Mouse (Mus musculus) heart, embryonic 12.5 days (tissue): Measurements from ENCODE around the gene Tmem123. TPM values are rescaled to one million over a fixed set of nuclear protein-coding genes. Genes with fewer than 3 reads are reported as not detected.
A peak's percentile ranks its signal among the peaks of the same experiment; 100 is the strongest.

ENCODE experiments used
- ATAC-seq: fragments of 200-750 bp; cut with Nextera tagmentation; 2 replicates; pipeline ENCODE4 v1.8.0; 2017; ENCODE audit warnings: moderate TSS enrichment, moderate library complexity; ENCODE audit not compliant: insufficient number of reproducible peaks, low FRiP score
- H3K27ac ChIP-seq: fragments of 300-500 bp; sonication (generic); 2 replicates; pipeline ENCODE4 v1.5.1; 2016; ENCODE audit warnings: mild to moderate bottlenecking, moderate library complexity; ENCODE audit not compliant: poor library complexity, severe bottlenecking
- H3K27me3 ChIP-seq: fragments of 300-500 bp; sonication (generic); replicated peaks from 2 replicates; pipeline ENCODE4 v1.6.1; 2016; ENCODE audit warnings: mild to moderate bottlenecking, moderate library complexity
- H3K36me3 ChIP-seq: fragments of 300-500 bp; sonication (generic); 2 replicates; pipeline ENCODE4 v1.6.1; 2016; ENCODE audit warnings: mild to moderate bottlenecking, moderate library complexity
- H3K4me1 ChIP-seq: fragments of 300-500 bp; sonication (generic); replicated peaks from 2 replicates; pipeline ENCODE4 v1.6.1; 2016; ENCODE audit warnings: mild to moderate bottlenecking
- H3K4me2 ChIP-seq: fragments of 300-500 bp; sonication (generic); 2 replicates; pipeline ENCODE4 v1.6.1; 2016; ENCODE audit warnings: mild to moderate bottlenecking, moderate library complexity
- H3K4me3 ChIP-seq: fragments of 300-500 bp; sonication (generic); 2 replicates; pipeline ENCODE4 v1.5.1; 2016; ENCODE audit warnings: mild to moderate bottlenecking
- H3K9ac ChIP-seq: fragments of 300-500 bp; sonication (generic); 2 replicates; pipeline ENCODE4 v1.6.1; 2016; ENCODE audit warnings: mild to moderate bottlenecking, moderate library complexity
- H3K9me3 ChIP-seq: fragments of 300-500 bp; sonication (generic); replicated peaks from 2 replicates; pipeline ENCODE4 v1.6.1; 2016; ENCODE audit warnings: mild to moderate bottlenecking, moderate library complexity
- WGBS: fragments of 180-500 bp; shearing (Covaris S2); methylation state at CpG from one replicate; pipeline ENCODE4 v1.1.7; 2016; 5-methylcytosine and 5-hydroxymethylcytosine counted together
- polyA plus RNA-seq: library from polyadenylated mRNA; unstranded; fragments of >200 nt; fragmentation: Nextera tagmentation; extraction: Ambion mirVana; gene quantifications from 2 replicates; pipeline ENCODE4 v1.2.1, GENCODE M21; 2016

Gene Tmem123
- polyA plus RNA-seq, 1 experiment from 2014 or later = 119 TPM

DNA sequence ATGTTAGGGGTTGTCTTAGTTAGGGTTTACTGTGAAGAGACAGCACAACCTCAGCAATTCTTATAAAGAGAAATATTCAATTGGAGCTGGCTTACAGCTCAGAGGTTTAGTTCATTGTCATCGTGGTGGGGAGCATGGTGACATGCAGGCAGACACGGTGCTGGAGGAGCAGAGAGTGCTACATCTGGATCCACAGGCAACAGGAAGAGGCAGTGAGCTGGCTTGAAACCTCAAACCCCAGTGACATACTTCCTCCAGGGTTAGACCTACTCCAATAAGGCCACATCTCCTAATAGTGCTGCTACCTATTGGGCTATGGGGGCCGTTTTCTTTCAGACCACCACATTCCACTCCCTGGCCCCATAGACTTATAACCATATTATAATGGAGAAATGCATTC, 12.1 kb downstream of the Tmem123 start:
- H3K27ac ChIP-seq = no peak overlapping the region
- peaks cover 55% of the 10 kb centered on the region for H3K36me3 ChIP-seq
- ATAC-seq = no peak
- no peaks in the 10 kb centered on the region for H3K27me3 ChIP-seq
- H3K9ac ChIP-seq = no peak overlapping the region
- H3K4me1 ChIP-seq = peaks cover 16% of the 10 kb centered on the region
- H3K4me2 ChIP-seq = no peak overlapping the region
- 81% methylated on average over 3 of the region's 3 CpGs for WGBS
- H3K9me3 ChIP-seq = no peaks in the 10 kb centered on the region
- H3K4me3 ChIP-seq = no peak overlapping the region

DNA sequence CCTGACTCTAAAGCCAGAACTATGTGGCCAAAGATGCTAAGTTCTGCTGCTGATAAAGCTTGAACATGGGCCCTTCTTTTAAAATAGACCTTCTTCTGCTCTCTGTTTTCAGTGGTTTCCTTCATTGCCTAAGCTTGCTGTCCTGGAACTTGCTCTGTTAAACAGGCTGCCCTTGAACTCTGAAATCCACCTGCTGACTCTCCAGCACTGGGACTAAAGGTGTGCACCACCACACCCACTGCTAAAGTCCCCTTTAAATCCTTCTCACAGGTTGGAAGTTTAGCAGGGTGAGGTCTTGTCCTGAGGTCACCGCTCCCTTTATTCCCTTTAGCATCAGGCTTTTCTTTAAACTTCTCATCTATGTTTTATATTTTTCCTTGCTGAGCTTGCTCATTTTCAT, 13.1 kb downstream of the Tmem123 start:
- no peak for ATAC-seq

GRCm38 (mm10) chr9:7777652-7778051, 13.8 kb downstream of the Tmem123 start:
- Histone ChIP-seq H3K4me1 (peaks cover 8% of the 10 kb centered on the region; the same call in 1 of the 2 replicates), H3K27ac (no peak overlapping the region), H3K4me3 (no peak overlapping the region), H3K9ac (no peak overlapping the region), H3K4me2 (no peak overlapping the region), H3K9me3 (no peaks in the 10 kb centered on the region), H3K27me3 (no peaks in the 10 kb centered on the region), H3K36me3 (peaks cover 58% of the 10 kb centered on the region)
- WGBS = 51% methylated on average over 1 of the region's 1 CpGs
- no peak for ATAC-seq

More for the DNA sequence above, 13.1 kb downstream of the Tmem123 start:
- no peak overlapping the region for H3K4me3 ChIP-seq
- H3K9me3 ChIP-seq = no peaks in the 10 kb centered on the region
- 95% methylated on average over 1 of the region's 1 CpGs for WGBS
- peaks cover 15% of the 10 kb centered on the region for H3K4me1 ChIP-seq
- H3K9ac ChIP-seq = no peak overlapping the region
- no peak overlapping the region for H3K4me2 ChIP-seq
- H3K36me3 ChIP-seq = peaks cover 58% of the 10 kb centered on the region
- H3K27ac ChIP-seq = no peak overlapping the region
- no peaks in the 10 kb centered on the region for H3K27me3 ChIP-seq

DNA sequence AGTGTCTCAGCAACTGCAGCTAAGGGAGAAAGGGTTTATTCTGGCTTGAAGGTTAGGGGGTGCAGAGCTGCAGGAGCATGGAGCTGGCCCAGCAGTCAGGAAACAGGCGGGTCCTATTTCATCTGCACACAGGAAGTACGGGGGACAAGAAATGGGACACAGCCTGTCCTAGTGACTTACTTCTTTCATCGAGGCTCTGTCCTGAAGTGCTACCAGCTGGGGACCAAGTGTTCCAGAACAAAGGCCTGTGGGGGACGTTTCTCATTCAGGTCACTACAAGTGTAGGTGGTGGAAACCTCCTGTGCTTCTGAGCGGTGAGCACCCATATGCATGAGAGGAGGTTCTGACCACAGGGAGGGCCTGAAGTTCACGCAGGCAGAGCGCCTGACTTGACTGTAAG, 14.9 kb downstream of the Tmem123 start:
- peaks cover 54% of the 10 kb centered on the region for H3K36me3 ChIP-seq
- no peaks in the 10 kb centered on the region for H3K9me3 ChIP-seq
- no peak overlapping the region for H3K4me2 ChIP-seq
- no peak overlapping the region for H3K27ac ChIP-seq
- H3K4me3 ChIP-seq = no peak overlapping the region
- H3K27me3 ChIP-seq = no peaks in the 10 kb centered on the region
- no peak for ATAC-seq
- WGBS = 83% methylated on average over 7 of the region's 7 CpGs
- no peak overlapping the region for H3K9ac ChIP-seq
- peaks cover 7% of the 10 kb centered on the region; the same call in 1 of the 2 replicates for H3K4me1 ChIP-seq

GRCm38 (mm10) chr9:7779786-7780185, 15.9 kb downstream of the Tmem123 start:
- Histone ChIP-seq H3K4me3 (no peak overlapping the region), H3K9ac (no peak overlapping the region), H3K4me2 (no peak overlapping the region), H3K36me3 (peaks cover 49% of the 10 kb centered on the region), H3K27ac (no peak overlapping the region), H3K27me3 (no peaks in the 10 kb centered on the region), H3K9me3 (no peaks in the 10 kb centered on the region), H3K4me1 (0 out of 2 replicates have a peak, but pooled peaks cover 8% of the 10 kb centered on the region)
- ATAC-seq = no peak
- WGBS = 81% methylated on average over 4 of the region's 4 CpGs

DNA sequence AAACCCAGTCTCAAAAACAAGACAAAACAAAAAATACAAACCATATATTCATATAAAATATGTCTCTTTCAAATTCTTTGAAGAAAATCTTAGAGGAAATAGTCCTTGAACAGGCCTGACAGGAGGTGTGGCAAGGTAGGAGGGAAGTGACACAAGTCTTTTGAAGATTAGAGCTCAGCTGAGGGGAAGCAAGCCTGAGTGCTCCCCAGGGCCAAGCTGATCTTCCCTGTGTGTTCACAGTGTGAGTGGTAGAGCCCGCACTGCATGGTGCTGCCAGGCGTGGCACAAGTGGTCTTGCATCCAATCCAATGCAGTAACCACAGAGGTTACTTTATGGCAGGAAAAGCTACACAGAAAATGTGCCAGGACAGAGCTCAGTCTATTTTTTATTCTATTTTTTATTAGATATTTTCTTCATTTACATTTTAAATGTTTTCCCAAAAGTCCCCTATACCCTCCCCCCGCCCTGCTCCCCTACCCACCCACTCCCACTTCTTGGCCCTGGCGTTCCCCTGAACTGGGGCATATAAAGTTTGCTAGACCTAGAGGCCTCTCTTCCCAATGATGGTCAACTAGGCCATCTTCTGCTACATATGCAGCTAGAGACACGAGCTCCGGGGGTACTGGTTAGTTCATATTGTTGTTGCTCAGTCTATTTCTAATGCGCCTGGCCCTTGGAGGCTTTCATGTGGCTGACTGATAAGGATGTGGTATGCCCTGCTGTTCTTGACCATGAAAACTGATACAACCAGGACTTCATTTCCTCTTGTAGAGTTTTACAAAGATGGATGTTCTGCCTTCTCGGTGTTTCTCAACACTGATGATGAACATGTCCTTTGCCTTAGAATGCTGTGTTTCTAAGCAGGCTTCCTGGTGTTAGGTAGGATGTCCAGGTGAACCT, 16.7 kb downstream of the Tmem123 start:
- H3K4me1 ChIP-seq = 0 out of 2 replicates have a peak, but pooled peaks cover 11% of the 10 kb centered on the region
- ATAC-seq = no peak
- H3K9ac ChIP-seq = no peak overlapping the region
- H3K27me3 ChIP-seq = no peaks in the 10 kb centered on the region
- WGBS = 80% methylated on average over 8 of the region's 8 CpGs
- H3K4me3 ChIP-seq = no peak overlapping the region
- no peak overlapping the region for H3K4me2 ChIP-seq
- no peaks in the 10 kb centered on the region for H3K9me3 ChIP-seq
- H3K36me3 ChIP-seq = peaks cover 55% of the 10 kb centered on the region
- H3K27ac ChIP-seq = no peak overlapping the region

GRCm38 (mm10) chr9:7783823-7784614, 20.2 kb downstream of the Tmem123 start:
- Histone ChIP-seq H3K4me3 (no peak overlapping the region), H3K9ac (no peak overlapping the region), H3K4me2 (no peak overlapping the region), H3K4me1 (peaks cover 16% of the 10 kb centered on the region; the same call in 1 of the 2 replicates), H3K9me3 (no peaks in the 10 kb centered on the region), H3K27ac (no peak overlapping the region), H3K36me3 (peaks cover 37% of the 10 kb centered on the region), H3K27me3 (no peaks in the 10 kb centered on the region)
- 76% methylated on average over 15 of the region's 15 CpGs for WGBS
- ATAC-seq = no peak

GRCm38 (mm10) chr9:7784615-7785012, 20.8 kb downstream of the Tmem123 start:
- ATAC-seq = no peak
- H3K36me3 ChIP-seq = peaks cover 31% of the 10 kb centered on the region
- no peak overlapping the region for H3K4me2 ChIP-seq
- 48% methylated on average over 1 of the region's 1 CpGs for WGBS
- no peak overlapping the region for H3K27ac ChIP-seq
- H3K4me3 ChIP-seq = no peak overlapping the region
- no peaks in the 10 kb centered on the region for H3K27me3 ChIP-seq
- peaks cover 16% of the 10 kb centered on the region; the same call in 1 of the 2 replicates for H3K4me1 ChIP-seq
- H3K9me3 ChIP-seq = no peaks in the 10 kb centered on the region
- no peak overlapping the region for H3K9ac ChIP-seq

DNA sequence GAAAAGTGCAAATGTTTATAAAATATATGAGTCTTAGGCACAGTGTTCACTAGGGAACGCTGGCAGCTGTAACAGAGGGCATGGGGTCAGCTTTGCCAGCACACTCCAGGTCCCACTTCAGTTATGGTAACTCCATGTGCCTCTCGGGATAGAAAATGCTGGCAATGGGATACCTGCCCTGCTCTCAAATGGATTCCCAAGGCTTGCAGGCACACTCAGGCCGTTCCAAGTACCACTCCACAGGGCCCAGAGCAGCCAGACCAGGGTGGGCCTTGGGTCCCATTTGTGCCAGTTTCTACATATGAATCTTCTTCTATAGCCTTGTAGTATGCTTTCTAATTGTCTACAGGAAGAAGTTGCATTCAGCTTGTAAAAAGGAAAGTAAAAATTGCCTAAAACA, 21.6 kb downstream of the Tmem123 start:
- Histone ChIP-seq H3K9ac (no peak overlapping the region), H3K27me3 (no peaks in the 10 kb centered on the region), H3K4me2 (no peak overlapping the region), H3K36me3 (peaks cover 35% of the 10 kb centered on the region), H3K27ac (no peak overlapping the region), H3K4me3 (no peak overlapping the region), H3K4me1 (peaks cover 16% of the 10 kb centered on the region; the same call in 1 of the 2 replicates), H3K9me3 (no peaks in the 10 kb centered on the region)
- 86% methylated on average over 3 of the region's 3 CpGs for WGBS
- ATAC-seq = no peak

GRCm38 (mm10) chr9:7786086-7786485, 22.2 kb downstream of the Tmem123 start:
- H3K9ac ChIP-seq = no peak overlapping the region
- peaks cover 16% of the 10 kb centered on the region; the same call in 1 of the 2 replicates for H3K4me1 ChIP-seq
- H3K4me2 ChIP-seq = no peak overlapping the region
- ATAC-seq = no peak
- no peak overlapping the region for H3K4me3 ChIP-seq
- H3K36me3 ChIP-seq = peaks cover 40% of the 10 kb centered on the region
- H3K27me3 ChIP-seq = no peaks in the 10 kb centered on the region
- no peak overlapping the region for H3K27ac ChIP-seq
- 90% methylated on average over 7 of the region's 7 CpGs for WGBS
- H3K9me3 ChIP-seq = no peaks in the 10 kb centered on the region

- ATAC-seq = no peak
- Histone ChIP-seq H3K4me1 (peaks cover 16% of the 10 kb centered on the region; the same call in 1 of the 2 replicates), H3K27ac (no peak overlapping the region), H3K27me3 (no peaks in the 10 kb centered on the region), H3K9me3 (no peaks in the 10 kb centered on the region), H3K4me3 (no peak overlapping the region), H3K36me3 (peaks cover 43% of the 10 kb centered on the region), H3K4me2 (0 out of 2 replicates have a peak overlapping the region, but pooled peaks have one; percentile 7), H3K9ac (no peak overlapping the region)
- 75% methylated on average over 6 of the region's 6 CpGs for WGBS
These were observed 24.6 kb downstream of the Tmem123 start for GRCm38 (mm10) chr9:7788411-7788810.
